Mouse (Mus musculus) heart, embryonic 16.5 days (tissue): ENCODE results near the gene Gm3187. TPM values are rescaled to one million over a fixed set of nuclear protein-coding genes. Genes with fewer than 3 reads are reported as not detected.
"Not testable (repeated sequence)": the region's sequence is repeated elsewhere in the genome, so short reads cannot be mapped to it uniquely, and the experiment has no call there.

Source experiments
- ATAC-seq: fragments of 200-750 bp; cut with Nextera tagmentation; replicated peaks from 2 replicates; pipeline ENCODE4 v1.8.0; 2017; ENCODE audit warnings: moderate number of reproducible peaks; ENCODE audit not compliant: insufficient read depth, low FRiP score; ENCODE audit errors: extremely low read depth
- H3K27ac ChIP-seq: fragments of 300-500 bp; sonication (generic); 2 replicates; pipeline ENCODE4 v1.5.1; 2014; ENCODE audit warnings: mild to moderate bottlenecking, low read length, control low read depth, moderate library complexity
- H3K27me3 ChIP-seq: fragments of 300-500 bp; sonication (generic); 2 replicates; pipeline ENCODE4 v1.6.1; 2014; ENCODE audit warnings: low read length, mixed read lengths; ENCODE audit not compliant: control insufficient read depth, insufficient read depth
- H3K36me3 ChIP-seq: fragments of 300-500 bp; sonication (generic); 2 replicates; pipeline ENCODE4 v1.6.1; 2014; ENCODE audit not compliant: control insufficient read depth, insufficient read depth
- H3K4me1 ChIP-seq: fragments of 300-500 bp; sonication (generic); 2 replicates; pipeline ENCODE4 v1.6.1; 2014; ENCODE audit warnings: low read length, mixed read lengths; ENCODE audit not compliant: control insufficient read depth, insufficient read depth
- H3K4me2 ChIP-seq: fragments of 300-500 bp; sonication (generic); 2 replicates; pipeline ENCODE4 v1.6.1; 2014; ENCODE audit warnings: low read depth, mild to moderate bottlenecking, control low read depth, low read length
- H3K4me3 ChIP-seq: fragments of 300-500 bp; sonication (generic); 2 replicates; pipeline ENCODE4 v1.5.1; 2014; ENCODE audit warnings: mild to moderate bottlenecking, control low read depth, low read length
- H3K9ac ChIP-seq: fragments of 300-500 bp; sonication (generic); 2 replicates; pipeline ENCODE4 v1.6.1; 2014; ENCODE audit warnings: low read length, control low read depth
- H3K9me3 ChIP-seq: fragments of 300-500 bp; sonication (generic); replicated peaks from 2 replicates; pipeline ENCODE4 v1.6.1; 2016; ENCODE audit warnings: low read length; ENCODE audit not compliant: control insufficient read depth
- WGBS: fragments of 180-500 bp; shearing (Covaris S2); extraction: QIAGEN DNeasy Blood & Tissue Kit; methylation state at CpG from one replicate; pipeline ENCODE4 v1.1.7; 2014; 5-methylcytosine and 5-hydroxymethylcytosine counted together
- polyA plus RNA-seq: library from polyadenylated mRNA; unstranded; fragments of >200 nt; fragmentation: Nextera tagmentation; extraction: Ambion mirVana; gene quantifications from 2 replicates; pipeline ENCODE4 v1.2.1, GENCODE M21; 2015

Gene Gm3187
- not detected in 2 replicates for polyA plus RNA-seq

GRCm38 (mm10) chr14:5483907-5484306 is at the start of gene Gm3187:
Gm3187 (plus strand) TSS chr14:5484207.
- H3K9ac ChIP-seq, ATAC-seq, H3K9me3 ChIP-seq, H3K27ac ChIP-seq, H3K36me3 ChIP-seq, H3K4me3 ChIP-seq, H3K4me1 ChIP-seq, H3K4me2 ChIP-seq, H3K27me3 ChIP-seq: not testable (repeated sequence)
- WGBS = 65% methylated on average over 4 of the region's 5 CpGs

- H3K27me3 ChIP-seq, H3K9ac ChIP-seq, H3K36me3 ChIP-seq, ATAC-seq, H3K4me1 ChIP-seq, H3K9me3 ChIP-seq, H3K4me3 ChIP-seq, H3K27ac ChIP-seq, H3K4me2 ChIP-seq: not testable (repeated sequence)
- no CpG with 5 or more reads among the region's 3 CpGs for WGBS
Measured at GRCm38 (mm10) chr14:5455367-5455766, 28.6 kb upstream of the Gm3187 start, which contains the start of gene Gm3194. Gm3194 (minus strand) TSS chr14:5455467.

GRCm38 (mm10) chr14:5460469-5460868 is 23.5 kb upstream of the Gm3187 start:
- H3K27ac ChIP-seq, H3K36me3 ChIP-seq, H3K4me1 ChIP-seq, H3K4me3 ChIP-seq, H3K9me3 ChIP-seq, ATAC-seq, H3K4me2 ChIP-seq, H3K27me3 ChIP-seq, H3K9ac ChIP-seq: not testable (repeated sequence)
- WGBS = no CpG with 5 or more reads among the region's 19 CpGs

- H3K36me3 ChIP-seq, H3K9me3 ChIP-seq, H3K4me1 ChIP-seq, H3K27me3 ChIP-seq, H3K4me3 ChIP-seq, ATAC-seq, H3K9ac ChIP-seq, H3K4me2 ChIP-seq, H3K27ac ChIP-seq: not testable (repeated sequence)
- WGBS = no CpG with 5 or more reads among the region's 3 CpGs
Measured at GRCm38 (mm10) chr14:5477730-5478129, 6.3 kb upstream of the Gm3187 start, which contains the start of gene Gm8246. Gm8246 (minus strand) TSS chr14:5477830.

- WGBS = no CpG with 5 or more reads among the region's 35 CpGs
- H3K27ac ChIP-seq, H3K36me3 ChIP-seq, H3K9ac ChIP-seq, ATAC-seq, H3K4me1 ChIP-seq, H3K27me3 ChIP-seq, H3K9me3 ChIP-seq, H3K4me3 ChIP-seq, H3K4me2 ChIP-seq: not testable (repeated sequence)
Measured at GRCm38 (mm10) chr14:5501374-5501773, 17.4 kb downstream of the Gm3187 start, which contains the start of gene Gm3488. Gm3488 (plus strand) TSS chr14:5501674.

- not testable (repeated sequence) for H3K4me1 ChIP-seq, H3K9me3 ChIP-seq, H3K27ac ChIP-seq, H3K36me3 ChIP-seq, H3K27me3 ChIP-seq, H3K4me2 ChIP-seq, H3K9ac ChIP-seq, H3K4me3 ChIP-seq, ATAC-seq
- WGBS = no CpG with 5 or more reads among the region's 2 CpGs
Measured at GRCm38 (mm10) chr14:5538196-5538595, 54.2 kb downstream of the Gm3187 start, which contains the start of gene Gm3532. Gm3532 (plus strand) TSS chr14:5538496.

Other genes starting within 250 kb of the Gm3187 start
- 0.12 TPM in 1 of 2 replicates, not detected in the other for gene Gm3526, start 223.6 kb upstream of the Gm3187 start, polyA plus RNA-seq
- gene Gm3542, start 149.3 kb upstream of the Gm3187 start, polyA plus RNA-seq = not detected in 2 replicates
- not detected in 2 replicates for gene Gm3500, start 95.2 kb upstream of the Gm3187 start, polyA plus RNA-seq
- gene Gm3194, start 28.7 kb upstream of the Gm3187 start, polyA plus RNA-seq = 0.10 and 0.26 TPM in 2 replicates
- gene Gm8246, start 6.4 kb upstream of the Gm3187 start, polyA plus RNA-seq = not detected in 2 replicates
- 0.11 and 0.75 TPM in 2 replicates for gene Gm3488, start 17.5 kb downstream of the Gm3187 start, polyA plus RNA-seq
- gene Gm3532, start 54.3 kb downstream of the Gm3187 start, polyA plus RNA-seq = 0.17 TPM in 1 of 2 replicates, not detected in the other
- gene Gm8265, start 148.8 kb downstream of the Gm3187 start, polyA plus RNA-seq = not detected in 2 replicates
- gene Gm9603, start 203.2 kb downstream of the Gm3187 start, polyA plus RNA-seq = not detected in 2 replicates